Mouse (Mus musculus): ENCODE data around the gene Eml4.

Eml4 gene

DNA sequence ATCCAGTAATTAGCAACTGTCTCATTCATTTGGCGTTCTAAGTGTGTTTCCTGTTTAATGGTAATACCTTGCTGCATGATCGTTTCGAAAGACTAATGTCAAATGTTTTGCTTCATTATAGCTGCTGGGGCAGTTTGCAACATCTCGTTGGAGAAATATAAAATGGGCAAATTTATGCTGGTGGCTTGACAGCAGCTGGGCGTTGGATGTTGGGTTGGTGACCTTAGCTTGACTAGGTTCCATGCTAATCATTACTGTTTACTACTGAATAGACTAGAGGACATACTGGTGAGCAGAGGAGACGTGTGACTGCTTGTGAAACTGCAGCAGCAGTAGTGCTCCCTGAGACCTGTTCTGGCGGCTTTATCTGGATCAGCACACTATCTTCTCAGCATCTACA, 6.5 kb upstream of the Eml4 start:
- no peak for DNase-seq

DNA sequence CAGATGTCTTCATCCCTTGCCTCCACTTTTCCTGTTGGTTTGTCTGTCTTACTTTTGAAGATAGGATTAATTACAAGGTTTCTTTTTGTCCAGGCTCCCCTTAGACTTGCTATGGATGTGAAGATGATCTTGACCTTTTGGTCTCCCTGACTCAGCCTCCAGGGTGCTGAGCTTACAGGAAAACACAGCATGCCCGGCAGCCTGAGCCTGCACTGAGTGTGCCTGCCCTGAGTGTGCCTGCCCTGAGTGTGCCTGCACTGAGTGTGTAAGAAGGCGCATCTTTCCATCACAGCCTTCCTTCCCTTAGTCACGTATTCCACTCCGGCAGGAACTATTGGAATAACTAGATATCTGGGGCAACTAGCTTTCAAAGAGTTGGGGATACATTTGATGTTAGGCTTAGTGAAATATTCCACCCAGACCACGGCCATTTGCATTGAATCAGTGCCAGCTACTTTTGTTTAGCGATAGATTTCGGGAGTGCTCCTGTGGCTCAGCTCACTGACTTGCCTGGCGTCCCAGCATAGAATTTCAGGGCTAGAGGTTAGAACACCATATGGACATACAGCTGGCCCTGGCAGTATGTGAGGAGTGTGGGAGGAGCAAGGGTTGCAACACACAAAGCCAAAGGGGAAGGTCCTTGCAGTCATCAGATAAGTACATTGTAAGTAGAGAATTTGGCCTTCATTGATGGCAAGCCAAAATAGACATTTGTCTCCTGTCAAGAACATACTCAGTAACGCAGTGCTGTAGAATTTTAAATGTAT, 2.5 kb upstream of the Eml4 start:
- no peak for DNase-seq

DNA sequence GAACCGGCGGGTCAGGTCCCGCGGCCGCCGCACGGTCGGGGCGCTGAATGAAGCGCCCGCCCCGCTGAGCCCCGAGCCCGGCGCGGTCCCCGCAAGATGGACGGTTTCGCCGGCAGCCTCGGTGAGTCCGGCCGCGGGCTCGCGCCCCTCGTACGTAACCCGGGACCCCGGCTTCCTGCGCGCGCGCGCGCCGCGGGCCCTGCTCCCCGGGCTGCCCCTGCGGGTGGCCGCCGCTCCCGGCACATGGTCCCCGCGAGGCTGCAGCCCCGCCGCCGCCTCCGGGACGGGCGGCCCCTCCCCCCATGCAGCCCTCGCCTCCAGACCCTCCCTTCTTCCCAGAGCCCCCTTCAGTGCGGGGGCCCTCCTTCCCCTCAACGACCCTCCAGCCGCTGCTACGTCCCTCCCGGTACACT, 394 bp downstream of the Eml4 start:
- no peak for DNase-seq

DNA sequence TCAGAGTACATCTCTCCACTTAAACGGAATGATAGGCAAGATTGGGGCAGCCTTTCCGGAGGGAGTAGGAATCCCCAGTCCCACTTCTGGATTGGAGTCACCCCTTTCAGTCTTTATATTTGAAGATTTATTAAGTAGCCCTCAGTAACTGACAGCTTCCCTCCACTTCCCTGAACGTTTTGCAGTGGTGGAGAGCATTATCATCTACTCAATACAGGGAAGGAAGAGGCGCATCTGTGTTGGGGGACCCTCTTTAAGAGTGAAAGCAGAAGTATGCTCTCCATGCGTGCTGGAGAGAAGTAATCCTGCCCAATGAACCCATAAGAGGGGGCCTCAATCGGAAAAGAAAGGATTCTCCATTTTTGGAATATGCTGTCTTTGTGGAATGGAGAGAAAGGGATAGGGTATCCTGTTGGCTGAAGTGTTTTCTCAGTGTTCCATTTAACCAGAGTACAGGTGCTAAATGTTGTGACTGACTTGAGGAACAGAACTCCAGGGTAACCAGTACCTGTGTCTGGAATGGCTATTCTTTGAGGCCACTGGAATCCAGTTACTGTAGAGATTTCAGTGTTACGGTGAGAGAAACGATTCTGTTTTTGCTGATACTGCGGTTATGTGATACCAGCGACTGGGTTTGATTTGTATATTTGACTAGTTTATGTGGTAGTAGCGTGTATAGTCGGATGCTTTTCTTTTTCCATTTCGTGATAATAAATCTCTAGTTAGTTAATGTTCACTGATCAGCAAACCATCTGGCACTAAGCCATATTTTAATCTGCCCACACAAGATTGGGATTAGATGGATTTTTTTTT, 1.1 kb downstream of the Eml4 start:
- no peak for DNase-seq

DNA sequence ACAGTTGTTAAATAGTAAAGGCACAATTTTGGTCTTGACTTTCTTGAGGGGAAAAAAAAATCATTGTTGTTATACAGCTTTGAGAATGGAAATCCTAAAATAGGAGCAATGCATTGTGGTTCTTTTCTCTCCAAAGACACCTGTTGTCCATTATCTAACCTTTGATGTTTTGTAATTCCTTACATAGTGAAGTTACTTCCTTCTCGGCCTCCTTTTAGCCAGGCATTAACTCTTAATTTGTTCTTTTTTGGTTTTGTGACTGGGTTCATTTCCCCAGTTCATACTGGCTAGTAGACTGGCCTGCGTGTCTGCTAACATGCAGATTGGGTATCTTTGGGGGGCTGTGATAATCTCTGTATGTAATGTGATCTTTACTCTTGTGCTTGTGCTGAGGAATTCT, 1.7 kb downstream of the Eml4 start:
- no peak for DNase-seq

DNA sequence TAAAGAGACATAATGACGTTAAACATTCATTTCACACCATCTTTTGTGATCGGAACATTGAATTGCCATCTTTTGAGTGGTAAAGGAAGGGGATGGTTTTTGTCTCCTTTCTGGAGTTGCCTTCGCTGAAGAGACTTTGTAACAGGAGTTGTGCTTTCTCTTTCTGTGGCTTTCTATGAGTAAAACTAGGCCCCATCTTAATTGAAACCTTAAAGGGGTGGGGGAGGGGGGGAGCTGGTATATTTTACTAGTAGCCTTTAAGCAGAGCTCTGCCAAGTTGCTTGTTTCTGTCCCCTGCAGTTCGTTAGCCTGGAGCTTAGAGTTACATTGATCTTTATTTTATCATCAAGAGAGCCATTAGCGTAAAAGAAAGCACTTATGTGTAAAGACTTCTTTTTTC, 2.3 kb downstream of the Eml4 start:
- DNase-seq, result no peak

DNA sequence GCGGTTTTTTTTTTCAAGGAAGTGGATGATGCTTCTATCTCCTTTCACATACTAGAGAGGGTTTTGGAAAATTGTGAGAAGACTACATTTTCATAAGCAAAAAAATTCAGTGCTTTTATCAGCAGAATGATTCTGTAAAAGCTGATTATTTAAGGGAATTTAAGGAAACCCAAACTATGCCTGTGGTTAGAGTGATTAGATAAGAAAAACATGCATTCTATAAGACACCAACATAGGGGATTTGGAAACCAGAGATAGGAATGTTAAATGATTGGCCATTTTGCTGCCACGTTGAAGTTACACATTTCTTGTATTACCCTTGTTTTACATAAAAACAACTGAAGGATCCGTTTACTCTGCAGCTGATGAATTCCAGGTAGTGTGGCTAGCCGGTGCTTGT, 2.7 kb downstream of the Eml4 start:
- DNase-seq, result no peak

DNA sequence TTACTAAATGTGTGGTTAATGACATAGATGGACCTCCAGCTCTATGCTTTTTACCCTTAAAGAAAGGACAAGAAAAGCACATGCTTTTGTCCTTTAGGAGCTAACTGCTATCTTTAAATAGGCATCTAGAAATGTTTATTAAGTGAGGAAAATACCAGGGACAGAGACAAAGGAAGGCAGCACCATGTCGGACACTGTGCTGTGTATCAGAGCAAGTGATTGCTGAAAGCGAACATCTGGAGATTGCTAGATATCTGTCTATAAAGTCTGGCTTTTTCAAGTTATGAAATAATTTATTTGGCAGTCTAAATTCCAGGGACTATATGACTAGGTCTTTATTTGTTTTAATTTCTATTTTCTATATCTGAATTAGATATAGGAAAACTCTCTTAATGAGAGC, 4.8 kb downstream of the Eml4 start:
- DNase-seq, result no peak

DNA sequence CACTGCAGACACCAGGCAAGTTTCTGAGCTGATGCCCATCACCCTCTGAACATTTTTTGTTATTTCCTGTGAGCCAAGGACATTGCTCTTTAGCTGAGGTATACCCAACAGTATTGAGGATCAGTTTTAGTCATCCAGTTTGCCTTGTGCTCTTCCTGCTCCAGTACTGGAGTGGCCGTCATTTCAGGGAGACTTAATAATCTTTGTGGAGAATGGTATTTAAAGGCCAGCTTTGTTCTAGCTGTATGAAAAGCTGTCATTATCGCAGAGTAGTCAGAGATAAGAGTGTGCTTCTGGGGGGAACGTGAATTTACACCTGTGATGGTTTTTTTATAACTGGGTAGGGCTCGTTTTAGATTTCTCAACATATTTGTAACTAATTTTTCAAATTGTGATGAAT, 9.2 kb downstream of the Eml4 start:
- DNase-seq, result no peak

DNA sequence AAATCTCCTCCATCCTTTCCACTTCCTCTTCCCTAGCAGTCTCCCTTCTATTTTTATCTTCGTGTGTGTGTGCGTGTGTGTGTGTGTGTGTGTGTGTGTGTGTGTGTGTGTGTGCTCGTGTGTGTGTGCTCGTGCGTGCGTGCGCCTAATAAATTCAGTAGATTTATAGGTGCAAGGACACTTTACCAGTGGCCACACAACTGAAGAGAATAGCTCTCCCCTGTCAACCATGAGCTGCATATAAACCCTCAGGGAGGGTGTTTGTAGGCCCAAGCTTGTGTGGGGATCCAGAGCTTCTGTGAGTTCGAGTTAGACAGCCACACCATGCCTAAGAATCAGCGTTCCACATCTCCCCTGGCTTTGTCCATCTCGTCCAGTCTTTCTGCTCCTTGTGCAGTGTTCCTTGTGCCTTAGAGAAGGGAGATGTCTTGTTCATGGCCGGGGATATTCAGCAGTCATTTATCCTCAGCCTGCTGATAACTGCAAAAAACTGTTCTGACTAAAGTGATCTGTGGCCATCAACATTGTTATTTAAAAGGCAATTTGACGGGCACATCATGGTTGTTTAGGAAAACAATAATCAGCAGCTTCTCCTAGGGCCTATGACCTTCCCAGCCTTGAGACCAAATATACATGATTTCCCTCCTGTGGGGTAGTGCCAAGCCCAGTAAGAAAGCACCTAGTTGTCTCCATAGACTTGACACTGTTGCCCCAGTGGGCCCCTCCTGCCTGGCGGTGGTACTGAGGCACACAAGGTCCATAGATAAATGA, 10.2 kb downstream of the Eml4 start:
- no peak for DNase-seq

DNA sequence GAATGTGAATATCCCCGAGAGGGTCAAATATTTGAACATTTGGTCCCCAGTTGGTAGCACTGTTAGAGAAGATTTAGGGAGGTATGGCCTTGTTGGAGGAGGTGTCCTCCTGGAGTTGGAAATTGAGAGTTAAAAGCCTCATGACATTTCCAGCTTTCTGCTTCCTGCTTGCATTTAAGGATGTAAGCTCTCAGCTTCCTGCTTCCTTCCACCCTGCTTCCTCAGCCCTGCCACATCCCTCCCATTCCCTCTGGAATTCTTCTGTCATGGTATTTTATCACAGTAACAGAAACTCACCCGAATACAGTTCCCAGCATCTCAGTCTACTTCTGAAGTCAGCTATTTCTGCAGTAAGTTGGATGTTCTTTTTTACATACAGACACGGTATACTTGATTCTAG, 12.3 kb downstream of the Eml4 start:
- DNase-seq, result no peak

DNA sequence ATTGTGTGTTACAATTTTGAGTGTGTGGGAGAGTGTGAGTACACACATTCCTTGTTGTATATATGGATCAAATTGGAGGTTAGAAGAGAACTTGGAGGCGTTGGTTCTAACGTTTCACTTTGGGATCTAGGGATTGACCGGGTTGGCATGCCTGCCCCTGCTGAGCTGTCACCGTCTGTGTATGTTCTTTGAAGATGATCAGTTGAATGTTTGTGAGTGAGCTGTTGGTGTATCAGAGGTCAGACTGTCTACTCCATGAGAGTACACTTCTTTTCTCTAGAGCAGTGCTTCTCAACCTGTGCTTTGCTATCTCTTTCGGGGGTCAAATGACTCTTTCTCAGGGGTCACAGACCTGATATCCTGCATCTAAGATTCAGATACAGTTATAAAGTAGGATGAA, 13.6 kb downstream of the Eml4 start:
- no peak for DNase-seq

DNA sequence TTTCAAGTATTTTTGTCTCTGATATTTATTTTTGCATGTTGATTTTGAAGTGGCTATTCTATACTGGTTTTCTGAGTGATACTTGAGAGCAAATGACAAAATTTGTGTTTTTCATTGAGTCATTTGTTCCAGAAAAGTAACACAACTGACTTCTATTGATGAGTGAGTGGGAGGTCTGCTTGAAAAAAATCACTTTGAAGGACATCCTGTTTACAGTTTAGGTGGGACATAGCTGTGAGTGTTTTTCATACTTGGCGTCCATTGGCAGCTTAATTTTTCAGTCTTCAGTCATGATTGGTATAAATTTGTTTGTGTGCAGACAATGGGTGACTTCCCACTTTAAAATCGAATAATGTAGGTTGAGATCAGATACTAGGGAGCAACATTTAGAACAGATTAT, 14.4 kb downstream of the Eml4 start:
- no peak for DNase-seq

DNA sequence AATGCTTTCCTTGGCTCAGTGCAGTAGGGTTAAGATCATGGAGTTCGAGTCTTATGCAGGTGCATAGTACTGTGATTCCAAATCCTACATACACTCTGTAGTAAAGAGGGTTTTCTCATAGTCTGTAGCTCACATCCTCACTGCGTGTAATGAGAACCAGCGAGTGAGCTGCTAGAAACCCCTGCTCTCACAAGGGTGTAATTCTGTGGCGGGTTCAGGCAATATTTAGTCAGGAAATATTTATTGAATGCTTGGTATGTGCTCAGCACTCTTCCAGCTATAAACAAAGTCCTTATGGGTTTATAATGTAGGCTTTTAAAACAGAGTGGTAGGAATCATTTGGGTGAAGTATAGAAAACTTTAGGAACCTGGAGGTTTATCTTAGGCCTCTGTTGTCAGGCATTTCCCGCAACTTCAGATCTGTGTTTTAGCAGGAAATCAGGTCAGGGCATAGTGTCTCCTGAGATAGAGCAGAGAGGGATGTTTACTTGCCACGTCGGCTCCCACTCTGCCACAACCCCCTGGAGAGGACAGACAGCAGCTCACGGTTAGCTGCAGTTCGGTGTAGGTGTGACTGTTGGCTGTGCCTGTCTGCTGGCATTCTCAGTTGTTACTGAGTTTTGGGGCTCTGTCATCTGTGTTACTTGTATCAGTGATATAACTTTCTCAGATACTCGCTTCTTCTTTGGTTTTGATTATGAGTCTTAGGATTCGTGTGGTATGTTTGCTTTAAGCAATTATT, 15.1 kb downstream of the Eml4 start:
- no peak for DNase-seq

DNA sequence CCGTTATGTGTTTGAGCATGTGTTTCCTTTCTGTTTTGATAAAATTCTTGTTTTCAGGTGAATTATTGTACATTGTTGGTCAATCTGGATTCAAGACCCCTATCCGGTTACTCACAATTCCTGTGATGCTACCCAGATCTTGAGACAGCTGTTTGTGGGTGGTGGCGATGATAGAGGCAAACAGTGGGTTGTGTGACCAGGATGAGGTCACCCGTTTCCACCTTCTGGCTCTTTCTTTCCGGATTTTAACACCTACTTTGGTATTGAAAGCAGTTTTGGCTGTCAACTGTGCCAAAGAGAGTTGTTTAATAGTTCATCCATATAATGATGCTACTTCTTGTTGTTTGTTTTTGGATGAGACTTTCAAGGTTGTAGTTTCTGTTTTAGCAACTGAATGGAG, 16.7 kb downstream of the Eml4 start:
- DNase-seq, result no peak

DNA sequence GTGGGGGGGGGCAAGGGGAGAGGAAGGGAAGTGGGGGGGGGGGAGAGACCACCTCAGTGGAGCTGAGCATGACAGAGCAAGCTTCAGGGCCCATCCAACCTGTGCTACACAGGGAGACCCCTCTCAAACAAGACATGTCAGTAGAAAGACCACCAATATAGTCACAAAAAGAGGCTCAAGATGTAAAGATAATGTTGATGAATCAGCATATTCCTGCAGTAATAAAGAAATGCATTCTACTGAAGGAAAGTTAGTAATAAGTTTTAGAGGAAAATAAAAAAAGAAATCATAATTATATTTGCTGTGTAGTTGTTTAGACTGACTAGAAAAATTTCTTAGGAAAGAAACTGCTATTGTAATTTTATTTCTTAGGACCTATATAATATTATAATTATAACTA, 23.4 kb downstream of the Eml4 start:
- DNase-seq, result no peak

DNA sequence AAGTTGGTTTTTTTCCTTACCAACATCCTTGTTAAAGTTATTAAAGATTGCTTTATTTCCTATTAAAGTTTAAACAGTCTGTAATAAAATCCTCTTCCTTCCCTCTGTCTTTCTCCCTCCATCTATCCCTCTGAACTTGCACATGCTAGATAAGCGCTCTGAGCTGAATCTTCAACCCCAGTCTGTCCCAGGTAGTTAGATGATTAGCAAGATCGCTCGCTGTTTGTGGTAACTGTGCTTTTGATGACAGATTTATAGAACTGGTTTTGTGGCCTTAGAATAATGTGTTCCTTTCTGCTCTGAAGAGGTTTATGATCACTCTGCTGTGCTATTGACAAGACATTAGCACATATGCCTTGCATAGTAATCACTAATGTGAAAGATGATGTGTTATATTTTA, 25.1 kb downstream of the Eml4 start:
- DNase-seq, result no peak

DNA sequence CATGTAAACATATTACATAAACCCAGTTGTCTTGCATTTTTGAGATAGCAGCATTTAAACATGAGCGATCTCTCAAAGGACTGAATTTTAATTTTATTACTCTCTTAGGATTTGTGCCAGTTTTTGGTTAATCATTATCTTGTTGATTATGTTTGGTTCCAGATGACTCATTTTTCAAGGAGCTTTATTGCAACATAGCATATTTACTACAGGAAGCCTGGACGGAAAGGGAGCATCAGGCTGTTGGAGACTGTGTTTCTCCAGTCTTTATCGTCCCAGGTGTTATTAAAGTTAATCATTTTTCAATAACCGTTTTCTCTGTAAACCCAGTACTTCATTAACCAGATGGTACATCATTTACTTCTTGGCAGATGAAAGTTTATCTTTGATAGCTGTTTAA, 26.1 kb downstream of the Eml4 start:
- DNase-seq, result no peak

DNA sequence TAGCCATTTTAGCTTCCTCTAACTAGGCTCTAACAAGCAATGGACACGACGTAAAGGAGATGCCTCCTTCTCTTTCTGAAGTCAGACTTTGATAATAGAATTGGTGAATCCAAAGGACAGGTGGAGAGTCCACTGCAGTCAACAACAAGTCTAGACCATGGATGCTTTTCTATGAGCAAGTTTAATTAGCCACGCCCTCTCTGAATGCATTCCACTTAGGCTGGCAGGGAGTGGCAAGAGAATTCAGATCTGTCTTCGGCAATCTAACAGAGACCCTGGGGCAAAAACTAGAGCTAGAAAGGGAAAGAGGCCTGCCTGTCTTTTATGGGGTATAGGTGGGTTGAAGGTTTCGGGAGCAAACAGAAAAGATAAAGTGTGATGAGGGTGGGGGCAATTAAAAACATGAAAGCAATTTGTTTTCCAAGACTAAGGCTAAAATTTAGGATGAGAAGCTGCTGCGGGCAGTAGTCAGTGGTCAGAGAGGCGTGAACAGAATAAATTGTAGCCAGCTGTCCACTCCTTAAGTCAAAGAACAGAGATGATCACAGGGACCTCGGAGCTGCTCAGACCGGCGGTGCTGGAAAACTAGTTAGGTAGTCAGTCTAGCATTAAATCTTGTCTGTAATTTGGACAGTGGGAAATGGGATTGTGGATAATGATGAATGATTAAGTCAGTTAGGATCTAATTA, 27.2 kb downstream of the Eml4 start:
- DNase-seq, result no peak

DNA sequence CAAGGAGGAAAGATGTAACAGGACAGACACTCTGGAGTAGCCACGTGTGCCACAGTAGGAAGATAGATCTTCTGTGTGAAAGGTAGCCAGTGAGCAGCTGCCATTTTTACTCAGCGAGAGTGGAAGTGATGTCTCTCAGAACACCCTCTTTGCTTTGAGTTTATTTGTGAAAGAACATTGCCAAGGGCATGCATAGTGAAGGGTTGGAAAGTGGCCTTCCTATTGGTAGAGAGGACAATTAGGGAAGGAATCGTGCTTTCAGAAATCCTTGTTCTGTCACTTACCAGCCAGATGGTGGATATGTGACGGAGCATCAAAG, 27.7 kb downstream of the Eml4 start:
- DNase-seq, result no peak

DNA sequence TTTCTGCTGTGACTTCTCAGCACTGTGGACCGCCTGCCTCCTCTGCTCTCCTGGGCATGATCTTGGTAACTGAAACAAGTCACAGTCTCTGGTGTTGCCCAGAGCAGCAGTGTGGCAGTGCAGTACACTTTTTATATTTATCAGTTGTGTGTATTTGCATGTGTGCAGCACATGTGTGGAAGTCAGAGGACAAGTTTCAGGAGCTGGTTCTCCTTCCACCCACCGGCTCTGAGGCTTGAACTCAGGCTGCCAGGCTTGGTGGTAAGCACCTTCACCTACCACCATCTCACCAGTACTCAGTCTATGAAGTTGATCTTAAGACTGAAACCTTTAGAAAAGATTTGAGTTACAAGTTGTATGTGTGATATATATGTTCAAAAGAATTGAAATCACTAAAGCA, 28.6 kb downstream of the Eml4 start:
- DNase-seq, result no peak

DNA sequence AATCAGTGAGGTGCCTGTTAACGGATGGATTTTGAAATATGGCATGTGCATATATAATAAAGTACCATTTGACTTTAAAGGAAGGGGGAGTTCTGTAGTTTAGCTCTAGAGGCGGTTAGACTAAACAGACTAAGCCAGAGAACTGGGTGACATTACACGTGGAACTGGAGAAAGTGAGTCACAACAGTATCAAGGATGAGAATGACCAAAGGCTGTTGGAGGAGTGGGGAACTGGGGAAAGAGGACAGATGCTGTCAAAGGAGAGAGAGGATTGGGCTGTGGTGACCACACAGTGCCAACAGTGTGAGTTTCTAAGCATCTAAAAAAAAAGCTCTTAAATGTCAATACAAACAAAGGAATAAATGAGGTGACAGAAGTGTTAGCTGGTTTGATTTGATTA, 29.1 kb downstream of the Eml4 start:
- no peak for DNase-seq

DNA sequence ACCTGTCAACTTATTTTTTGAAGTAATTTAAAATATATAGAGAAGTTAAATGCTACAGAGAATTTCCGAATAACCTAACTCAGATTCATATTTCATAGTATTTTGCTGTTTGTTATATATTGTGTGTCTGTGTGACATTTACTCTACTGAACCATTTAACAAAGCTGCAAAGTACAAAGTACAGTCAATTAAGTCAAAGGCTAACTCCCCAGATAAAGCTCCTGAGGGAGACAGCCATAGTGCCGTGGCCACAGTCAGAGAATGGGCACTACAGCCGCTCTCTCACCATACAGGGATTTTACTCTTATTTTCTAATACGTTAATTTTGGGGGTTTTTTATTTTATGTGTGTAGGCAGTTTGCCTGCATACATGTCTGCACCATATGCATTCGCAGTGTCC, 32.0 kb downstream of the Eml4 start:
- no peak for DNase-seq
